Mouse (Mus musculus) embryonic facial prominence, embryonic 13.5 days (tissue): ENCODE data around the gene Tmem184a. TPM values are rescaled to one million over a fixed set of nuclear protein-coding genes. Genes with fewer than 3 reads are reported as not detected.

Experiments used
- ATAC-seq: fragments of 200-750 bp; cut with Nextera tagmentation; 2 replicates; pipeline ENCODE4 v1.8.0; 2017; ENCODE audit warnings: low read depth; ENCODE audit not compliant: insufficient number of reproducible peaks, insufficient read depth, low FRiP score, low TSS enrichment
- H3K27ac ChIP-seq: fragments of 300-500 bp; sonication (generic); 2 replicates; pipeline ENCODE4 v1.5.1; 2015; ENCODE audit warnings: moderate library complexity, mild to moderate bottlenecking, inconsistent platforms
- H3K27me3 ChIP-seq: fragments of 300-500 bp; sonication (generic); 2 replicates; pipeline ENCODE4 v1.6.1; 2015; ENCODE audit warnings: mild to moderate bottlenecking, inconsistent platforms
- H3K36me3 ChIP-seq: fragments of 300-500 bp; sonication (generic); 2 replicates; pipeline ENCODE4 v1.6.1; 2015; ENCODE audit warnings: mild to moderate bottlenecking, inconsistent platforms
- H3K4me1 ChIP-seq: fragments of 300-500 bp; sonication (generic); 2 replicates; pipeline ENCODE4 v1.6.1; 2015; ENCODE audit warnings: inconsistent platforms
- H3K4me2 ChIP-seq: fragments of 300-500 bp; sonication (generic); 2 replicates; pipeline ENCODE4 v1.6.1; 2015; ENCODE audit warnings: moderate library complexity, mild to moderate bottlenecking, inconsistent platforms
- H3K4me3 ChIP-seq: fragments of 300-500 bp; sonication (generic); 2 replicates; pipeline ENCODE4 v1.5.1; 2015; ENCODE audit warnings: mild to moderate bottlenecking, inconsistent platforms
- H3K9ac ChIP-seq: fragments of 300-500 bp; sonication (generic); 2 replicates; pipeline ENCODE4 v1.6.1; 2015; ENCODE audit warnings: mild to moderate bottlenecking, inconsistent platforms
- H3K9me3 ChIP-seq: fragments of 300-500 bp; sonication (generic); 2 replicates; pipeline ENCODE4 v1.6.1; 2016; ENCODE audit warnings: inconsistent platforms
- WGBS: fragments of 180-500 bp; shearing (Covaris S2); methylation state at CpG from one replicate; pipeline ENCODE4 v1.1.7; 2015; ENCODE audit warnings: mixed read lengths; 5-methylcytosine and 5-hydroxymethylcytosine counted together
- polyA plus RNA-seq: library from polyadenylated mRNA; unstranded; fragments of >200 nt; fragmentation: Nextera tagmentation; extraction: Ambion mirVana; gene quantifications from 2 replicates; pipeline ENCODE4 v1.2.1, GENCODE M21; 2015

The Tmem184a gene
- polyA plus RNA-seq, 1 experiment from 2014 or later, result 2.3 TPM

DNA sequence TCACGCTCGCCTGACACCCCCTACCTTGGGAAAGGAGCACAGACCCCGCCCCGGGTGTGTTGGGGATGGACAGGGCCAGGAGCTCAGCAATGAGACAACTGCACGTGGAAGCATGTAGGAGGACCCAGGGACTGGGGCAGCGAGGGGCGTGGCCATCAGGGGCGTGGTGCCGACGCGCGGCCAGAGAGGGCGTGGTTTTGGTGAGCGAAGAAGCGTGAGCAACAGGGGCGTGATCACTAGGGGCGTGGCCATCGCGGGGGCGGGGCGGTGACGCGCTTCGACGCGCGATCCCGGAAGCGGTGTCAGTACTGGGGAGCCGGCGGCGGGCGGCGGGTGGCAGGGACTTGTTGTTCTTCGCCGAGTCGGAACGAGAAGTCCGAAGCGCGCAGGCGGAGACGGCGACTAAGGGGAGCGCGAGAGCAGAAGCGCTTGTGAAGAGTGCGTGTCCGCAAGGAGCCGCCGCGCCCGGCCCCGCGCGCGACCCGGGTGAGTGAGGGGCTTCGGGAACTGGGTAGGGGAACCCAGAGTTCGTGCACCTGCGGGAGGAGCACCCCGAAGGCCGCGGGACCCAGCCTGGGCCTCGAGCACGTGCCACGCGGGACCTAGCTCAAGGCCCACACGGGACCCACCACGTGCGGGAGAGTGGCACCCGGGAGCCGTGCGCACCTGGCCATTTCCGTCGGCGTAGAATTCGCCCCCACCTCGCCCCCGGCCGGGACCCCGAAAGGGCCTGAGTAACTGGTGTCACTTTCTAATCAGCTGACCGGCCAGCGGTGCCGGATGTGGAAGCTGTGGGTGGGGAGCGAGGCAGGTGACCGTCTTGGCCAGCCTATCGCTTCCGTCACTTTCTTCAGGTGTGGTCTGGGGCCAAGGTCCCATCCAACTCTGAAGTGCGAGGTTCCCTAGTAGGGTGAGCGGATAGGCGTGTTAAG, 28.2 kb downstream of the Tmem184a start, which contains the start of gene Mafk:
Mafk (plus strand) TSS at position 287 of the 932 bp plus-strand sequence.
- Histone ChIP-seq H3K4me1 (peaks cover 23% of the 10 kb centered on the region), H3K27me3 (0 out of 2 replicates have a peak, but pooled peaks cover 3% of the 10 kb centered on the region), H3K4me2 (peak within 1 kb of the TSS; percentile 99), H3K36me3 (no peaks in the 10 kb centered on the region), H3K9ac (peak within 1 kb of the TSS; percentile 80), H3K4me3 (peak within 1 kb of the TSS; percentile 89), H3K9me3 (no peaks in the 10 kb centered on the region), H3K27ac (peak within 1 kb of the TSS; percentile 77)
- WGBS, result under 1% methylated on average over 92 of the region's 92 CpGs
- peak; percentile 74 for ATAC-seq

DNA sequence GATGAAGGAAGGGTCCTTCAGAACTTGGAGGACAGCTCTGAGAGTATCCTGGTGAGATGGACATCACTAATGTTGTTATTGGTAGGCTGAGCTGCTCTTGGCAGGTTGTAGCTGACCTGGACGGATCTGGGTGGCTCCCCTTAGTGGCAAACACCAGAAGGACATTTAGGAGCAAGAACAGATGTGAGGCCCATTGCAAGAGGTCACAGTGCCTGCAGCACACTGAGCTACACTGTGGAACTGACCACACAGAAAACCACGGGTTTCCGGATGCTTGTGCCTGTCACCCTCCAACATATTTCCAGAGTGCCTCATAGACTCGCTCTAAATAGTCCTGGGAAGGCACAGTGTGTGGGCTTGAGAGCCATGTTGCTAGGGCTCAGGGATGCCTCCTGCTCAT, 30.3 kb downstream of the Tmem184a start:
- Histone ChIP-seq H3K4me2 (no peak overlapping the region), H3K4me3 (no peak overlapping the region), H3K36me3 (no peaks in the 10 kb centered on the region), H3K27ac (no peak overlapping the region), H3K4me1 (peaks cover 15% of the 10 kb centered on the region), H3K9me3 (no peaks in the 10 kb centered on the region), H3K9ac (no peak overlapping the region), H3K27me3 (0 out of 2 replicates have a peak, but pooled peaks cover 3% of the 10 kb centered on the region)
- 61% methylated on average over 4 of the region's 4 CpGs for WGBS
- no peak for ATAC-seq

DNA sequence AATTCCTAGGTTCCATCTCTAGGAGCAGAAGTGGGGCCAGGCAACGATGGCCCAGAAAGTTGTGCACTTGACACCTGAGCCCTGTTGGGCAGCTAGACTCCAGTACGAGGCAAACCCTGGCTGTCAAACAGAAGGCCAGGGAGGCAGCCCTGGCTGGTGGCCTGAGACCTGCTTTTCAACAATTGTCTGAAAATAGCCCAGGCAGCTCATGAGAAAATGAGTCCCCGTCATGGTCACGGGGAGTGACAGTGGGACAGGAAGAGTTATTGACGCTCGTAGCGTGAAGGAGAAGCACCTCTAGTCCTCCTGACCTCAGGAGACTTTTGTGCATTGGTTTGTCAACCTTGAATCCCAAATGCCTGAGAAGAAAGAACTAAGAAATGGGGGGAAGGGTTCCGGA, 38.3 kb downstream of the Tmem184a start:
- Histone ChIP-seq H3K27ac (no peak overlapping the region), H3K4me2 (no peak overlapping the region), H3K36me3 (no peaks in the 10 kb centered on the region), H3K4me1 (no peaks in the 10 kb centered on the region), H3K27me3 (no peaks in the 10 kb centered on the region), H3K9me3 (no peaks in the 10 kb centered on the region), H3K9ac (no peak overlapping the region), H3K4me3 (no peak overlapping the region)
- no peak for ATAC-seq
- 83% methylated on average over 8 of the region's 8 CpGs for WGBS

DNA sequence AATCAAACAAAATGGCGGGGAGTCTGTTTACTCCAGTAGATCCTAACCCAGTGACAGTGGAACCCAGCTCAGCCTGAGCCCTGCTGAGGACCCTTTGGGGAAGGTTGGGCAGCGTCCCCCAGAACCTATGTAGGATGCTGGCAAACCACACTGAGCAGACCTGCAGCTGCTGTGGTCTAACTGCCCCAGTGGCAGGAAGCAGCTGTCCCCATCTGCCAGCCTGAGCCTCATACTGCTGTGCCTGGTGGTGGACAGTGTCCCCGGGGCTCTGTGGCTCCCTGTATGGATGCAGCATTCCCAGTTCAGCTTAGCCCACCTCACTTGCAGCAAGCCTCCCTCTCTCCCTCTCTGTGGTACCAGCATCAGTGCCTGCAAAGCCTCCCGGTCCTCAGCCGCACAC, 42.8 kb downstream of the Tmem184a start:
- no peaks in the 10 kb centered on the region for H3K27me3 ChIP-seq
- no peaks in the 10 kb centered on the region for H3K9me3 ChIP-seq
- H3K9ac ChIP-seq, result no peak overlapping the region
- H3K4me2 ChIP-seq, result no peak overlapping the region
- no peak overlapping the region for H3K27ac ChIP-seq
- no peak for ATAC-seq
- H3K4me1 ChIP-seq, result peaks cover 13% of the 10 kb centered on the region
- H3K36me3 ChIP-seq, result peaks cover 21% of the 10 kb centered on the region
- H3K4me3 ChIP-seq, result no peak overlapping the region
- 85% methylated on average over 5 of the region's 5 CpGs for WGBS

DNA sequence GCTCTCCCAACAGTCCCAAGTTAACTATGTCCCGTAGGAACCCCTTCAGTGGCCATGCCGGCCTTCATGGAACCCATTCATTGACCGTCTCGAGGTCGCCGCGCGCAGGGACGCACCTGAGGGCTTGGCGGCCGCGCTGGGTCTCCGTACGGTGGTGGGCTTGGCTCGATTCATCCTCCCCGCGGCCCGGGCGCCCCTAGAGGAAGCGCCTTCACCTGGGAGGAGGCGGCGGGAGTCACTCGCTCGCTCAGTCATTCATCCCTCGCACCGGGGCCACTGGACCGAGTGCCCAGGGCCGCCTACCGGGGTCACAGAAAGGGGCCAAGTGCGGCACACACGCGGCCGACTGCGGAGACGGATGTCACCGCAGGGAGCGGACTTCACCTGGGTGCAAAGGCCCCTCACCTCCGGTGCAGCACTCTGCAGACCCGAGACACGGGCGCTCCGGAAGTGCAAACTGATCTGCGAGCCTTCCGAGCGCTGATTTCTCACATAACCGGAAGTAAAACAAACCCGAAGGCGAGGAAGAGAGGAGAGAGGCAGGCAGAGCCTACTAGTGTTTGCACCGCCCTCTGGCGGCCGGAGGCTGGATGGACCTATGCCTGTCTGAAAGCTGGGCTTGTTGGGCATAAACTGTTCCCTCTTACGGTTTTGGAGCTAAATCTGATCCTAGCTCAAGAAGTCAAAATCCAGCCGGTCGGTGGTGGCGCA, 44.3 kb downstream of the Tmem184a start, which contains the start of gene Ints1:
Ints1 (minus strand) TSS at position 459 of the 711 bp plus-strand sequence.
- no peaks in the 10 kb centered on the region for H3K27me3 ChIP-seq
- peak within 1 kb of the TSS; percentile 100 for H3K4me3 ChIP-seq
- H3K27ac ChIP-seq, result 0 out of 2 replicates have a peak within 1 kb of the TSS, but pooled peaks have one; percentile 28
- ATAC-seq, result peak; percentile 78
- H3K9ac ChIP-seq, result peak within 1 kb of the TSS; percentile 97
- peaks cover 36% of the 10 kb centered on the region for H3K36me3 ChIP-seq
- H3K4me1 ChIP-seq, result peaks cover 13% of the 10 kb centered on the region
- H3K9me3 ChIP-seq, result no peaks in the 10 kb centered on the region
- under 1% methylated on average over 55 of the region's 55 CpGs for WGBS
- peak within 1 kb of the TSS; percentile 94 for H3K4me2 ChIP-seq

DNA sequence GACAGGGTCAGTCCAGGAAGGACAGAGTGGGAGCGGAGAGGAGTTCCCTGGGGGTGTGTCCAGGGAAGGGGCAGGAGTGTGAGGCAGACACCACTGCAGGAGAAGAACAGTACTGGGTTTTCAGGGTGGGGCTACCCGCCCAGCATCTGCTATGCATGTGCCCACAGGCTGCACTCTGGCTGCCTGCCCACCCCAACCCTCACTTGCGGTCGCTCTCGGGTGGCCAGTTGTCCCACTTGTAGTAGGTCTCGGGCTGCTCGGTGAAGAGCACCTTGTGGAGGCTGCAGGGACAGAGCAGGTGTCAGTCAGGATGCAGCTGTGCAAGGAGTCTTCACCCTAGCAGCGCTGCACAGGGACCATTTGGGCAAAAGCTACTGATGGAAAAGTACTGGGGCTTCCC, 51.5 kb downstream of the Tmem184a start:
- H3K27me3 ChIP-seq, result no peaks in the 10 kb centered on the region
- no peak for ATAC-seq
- WGBS, result 91% methylated on average over 8 of the region's 8 CpGs

DNA sequence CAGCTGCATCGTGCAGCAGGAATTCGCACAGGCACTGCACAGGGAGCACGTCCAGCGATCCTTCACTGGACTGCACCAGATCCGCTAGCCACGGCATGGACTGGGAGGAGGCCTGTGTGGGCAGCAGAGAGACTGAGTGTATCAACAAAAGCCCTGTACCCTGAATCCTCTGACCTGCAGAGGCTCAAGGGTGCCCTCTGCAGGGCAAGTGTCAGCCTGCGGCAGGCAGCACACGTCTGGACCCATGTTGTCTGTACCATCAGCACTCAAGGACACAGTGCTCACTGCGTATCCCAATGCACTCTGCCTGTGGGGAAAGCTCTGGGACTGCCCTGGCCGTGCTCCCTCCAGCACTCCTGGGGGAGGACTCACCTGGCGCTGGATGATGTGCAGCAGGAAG, 55.4 kb downstream of the Tmem184a start:
- Histone ChIP-seq H3K4me3 (no peak overlapping the region), H3K4me1 (no peaks in the 10 kb centered on the region), H3K27ac (no peak overlapping the region), H3K4me2 (no peak overlapping the region), H3K9me3 (no peaks in the 10 kb centered on the region), H3K36me3 (peaks cover 99% of the 10 kb centered on the region), H3K9ac (no peak overlapping the region), H3K27me3 (no peaks in the 10 kb centered on the region)
- no peak for ATAC-seq
- 76% methylated on average over 11 of the region's 11 CpGs for WGBS

More for the DNA sequence above, 51.5 kb downstream of the Tmem184a start:
- Histone ChIP-seq H3K4me2 (no peak overlapping the region), H3K4me3 (no peak overlapping the region), H3K27ac (no peak overlapping the region), H3K9me3 (no peaks in the 10 kb centered on the region), H3K4me1 (no peaks in the 10 kb centered on the region), H3K36me3 (peaks cover 99% of the 10 kb centered on the region), H3K9ac (no peak overlapping the region)

DNA sequence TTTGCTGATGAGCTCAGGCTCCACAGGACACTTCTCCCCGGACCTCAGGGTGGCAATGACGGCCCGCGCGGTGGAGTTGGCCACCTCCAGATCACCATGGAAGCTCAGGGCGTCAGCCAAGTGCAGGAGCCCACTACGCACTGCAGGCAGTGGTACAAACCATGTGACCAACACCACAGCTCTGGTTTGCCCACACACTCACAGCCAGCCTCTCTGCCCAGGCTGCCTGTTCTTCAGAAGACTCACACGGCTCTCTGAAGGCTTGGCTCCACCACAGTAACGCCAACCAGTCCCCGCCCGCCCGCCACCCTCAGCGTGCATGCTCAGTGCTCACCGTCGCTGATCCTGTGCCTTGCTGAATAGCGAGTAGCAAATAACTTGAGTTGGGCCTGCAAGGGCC, 61.6 kb downstream of the Tmem184a start:
- no peak overlapping the region for H3K9ac ChIP-seq

DNA sequence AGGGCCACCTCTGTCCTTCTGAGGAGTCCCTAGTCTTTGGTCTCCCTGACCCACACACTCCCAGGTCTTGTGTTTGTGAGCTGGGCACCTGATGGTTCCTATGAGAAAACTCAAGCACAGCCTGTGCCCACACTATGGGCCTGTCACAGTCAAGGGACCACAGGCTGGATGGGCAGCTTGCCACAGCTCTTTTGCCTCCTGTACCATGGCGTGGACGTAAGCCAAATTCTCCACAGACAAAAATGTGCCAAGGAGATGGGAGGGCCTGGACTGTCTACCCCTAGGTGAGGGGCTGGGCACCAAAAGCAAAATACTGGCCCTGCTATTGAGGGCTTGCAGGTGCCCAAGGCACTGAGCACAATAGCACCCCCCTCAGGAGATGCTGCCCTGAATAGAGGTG, 63.1 kb downstream of the Tmem184a start:
- no peak for ATAC-seq
- Histone ChIP-seq H3K4me1 (no peaks in the 10 kb centered on the region), H3K9ac (no peak overlapping the region), H3K36me3 (peaks cover 96% of the 10 kb centered on the region), H3K27ac (no peak overlapping the region), H3K4me2 (no peak overlapping the region), H3K4me3 (no peak overlapping the region), H3K9me3 (no peaks in the 10 kb centered on the region), H3K27me3 (no peaks in the 10 kb centered on the region)
- WGBS, result 94% methylated on average over 2 of the region's 2 CpGs

More for the DNA sequence above, 61.6 kb downstream of the Tmem184a start:
- H3K9me3 ChIP-seq, result no peaks in the 10 kb centered on the region
- H3K27ac ChIP-seq, result no peak overlapping the region
- 87% methylated on average over 16 of the region's 16 CpGs for WGBS
- no peaks in the 10 kb centered on the region for H3K27me3 ChIP-seq
- no peak overlapping the region for H3K4me3 ChIP-seq
- no peaks in the 10 kb centered on the region for H3K4me1 ChIP-seq
- H3K4me2 ChIP-seq, result no peak overlapping the region
- no peak for ATAC-seq
- H3K36me3 ChIP-seq, result peaks cover 98% of the 10 kb centered on the region

DNA sequence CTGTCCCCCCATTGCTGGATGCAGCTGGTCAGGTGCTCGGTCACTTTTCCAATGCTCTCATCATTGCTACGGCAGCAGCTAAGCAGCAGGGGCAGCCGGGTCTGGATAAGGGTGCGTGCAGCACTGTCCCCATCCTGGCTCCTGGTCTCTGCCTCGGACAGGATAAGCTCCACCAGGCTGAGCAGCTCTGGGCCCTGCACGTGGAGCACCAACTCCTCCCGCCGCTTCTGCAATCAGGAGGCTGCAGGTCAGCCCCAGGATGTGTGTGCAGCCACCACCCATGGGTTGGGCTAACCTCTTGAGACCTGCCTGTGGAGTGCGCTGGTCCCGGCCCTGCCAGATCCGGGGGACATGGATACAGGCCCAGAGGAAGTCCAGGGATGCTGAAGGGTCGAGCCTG, 63.6 kb downstream of the Tmem184a start:
- no peaks in the 10 kb centered on the region for H3K4me1 ChIP-seq
- no peak overlapping the region for H3K27ac ChIP-seq
- 87% methylated on average over 12 of the region's 12 CpGs for WGBS
- no peak overlapping the region for H3K9ac ChIP-seq
- H3K36me3 ChIP-seq, result peaks cover 96% of the 10 kb centered on the region
- H3K4me2 ChIP-seq, result no peak overlapping the region
- H3K27me3 ChIP-seq, result no peaks in the 10 kb centered on the region
- no peaks in the 10 kb centered on the region for H3K9me3 ChIP-seq
- no peak overlapping the region for H3K4me3 ChIP-seq
- ATAC-seq, result no peak

DNA sequence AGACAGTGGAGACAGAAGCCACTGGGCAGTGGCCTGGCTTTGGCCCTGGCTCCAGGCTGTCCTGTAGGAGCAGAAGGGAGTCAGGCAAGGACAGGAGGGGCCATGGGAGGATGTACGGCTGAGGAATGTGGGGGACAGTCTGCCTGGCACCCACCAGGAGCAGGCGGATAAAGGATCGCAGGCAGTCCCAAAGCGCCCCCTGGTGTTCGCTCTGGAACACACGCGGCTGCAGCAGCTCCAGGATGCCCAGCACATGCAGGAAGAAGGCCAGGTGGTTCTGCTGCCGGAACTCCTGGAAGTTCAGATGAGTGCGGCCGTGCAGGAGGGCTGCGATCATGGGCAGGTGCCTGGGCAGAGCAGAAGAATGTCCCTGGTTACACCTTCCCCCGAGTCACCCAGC, 65.0 kb downstream of the Tmem184a start:
- no peak for ATAC-seq
- 28% methylated on average over 12 of the region's 12 CpGs for WGBS
- H3K36me3 ChIP-seq, result peaks cover 94% of the 10 kb centered on the region
- no peaks in the 10 kb centered on the region for H3K27me3 ChIP-seq
- H3K9ac ChIP-seq, result no peak overlapping the region
- no peak overlapping the region for H3K4me2 ChIP-seq
- no peaks in the 10 kb centered on the region for H3K4me1 ChIP-seq
- H3K9me3 ChIP-seq, result no peaks in the 10 kb centered on the region
- no peak overlapping the region for H3K27ac ChIP-seq
- no peak overlapping the region for H3K4me3 ChIP-seq
